Mouse (Mus musculus): Measurements from ENCODE around the gene Rgma.

- TF ChIP-seq POLR2A (IDR thresholded peaks at IDR 0.05; ENCODE audit: insufficient read depth, low read length) (no peak), CTCF (IDR thresholded peaks at IDR 0.05; ENCODE audit: low read depth, low read length) (no peak)
Measured at GRCm38 (mm10) chr7:73403538-73403937, 28.2 kb downstream of the Rgma start.
